Mouse (Mus musculus) naive thymus-derived CD4-positive, alpha-beta T cell, adult 2 months (primary cell): Measurements from ENCODE around the gene Usf2.

Experiments
- DNase-seq: peaks from one replicate; pipeline ENCODE4 v3.0.0-alpha.2; 2011; ENCODE audit warnings: low read depth

The Usf2 gene

DNA sequence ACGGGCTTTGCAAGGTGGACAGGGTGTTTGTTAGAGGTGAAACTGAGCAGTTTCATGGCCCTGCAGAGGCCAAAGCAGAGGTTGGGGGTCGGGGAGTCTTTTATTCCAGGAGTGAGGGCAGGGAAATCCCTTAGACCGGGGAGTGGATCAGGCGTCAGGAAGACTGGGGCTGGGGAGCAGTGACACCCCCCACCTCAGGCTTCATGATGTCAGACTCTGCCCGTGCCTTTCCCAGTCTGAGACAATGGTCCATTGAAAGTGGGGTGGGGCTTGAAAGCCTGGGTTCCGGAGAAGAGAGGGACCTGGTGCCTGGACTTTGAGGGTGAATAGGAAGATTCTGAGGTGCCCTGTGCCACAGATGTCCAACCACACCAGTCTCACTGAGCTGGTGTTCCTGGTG is 39.9 kb downstream of the Usf2 start:
- no peak for DNase-seq

DNA sequence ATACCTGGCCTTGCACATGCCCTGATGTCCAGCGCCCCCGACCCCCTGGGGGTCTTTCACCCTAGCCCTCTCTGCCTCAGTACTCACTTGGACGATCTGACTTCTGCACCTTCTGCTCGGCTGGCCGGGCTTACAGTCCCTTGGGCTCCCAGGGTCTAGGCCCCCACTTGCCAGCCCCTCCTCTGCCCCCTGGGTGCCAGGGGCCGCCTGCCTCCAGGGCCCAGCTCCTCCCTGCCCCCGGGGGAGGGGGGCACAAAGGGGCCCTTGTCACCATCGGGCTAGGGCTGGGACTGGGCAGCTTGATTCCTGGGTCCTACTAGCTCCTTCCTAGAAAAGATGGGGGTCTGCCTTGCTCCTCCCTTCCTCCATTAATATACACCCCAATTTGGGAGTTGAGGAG is 41.9 kb downstream of the Usf2 start, which contains the start of gene Mag:
TSS of gene Mag (minus strand) at position 142 of the 400 bp plus-strand sequence.
- DNase-seq = no peak

DNA sequence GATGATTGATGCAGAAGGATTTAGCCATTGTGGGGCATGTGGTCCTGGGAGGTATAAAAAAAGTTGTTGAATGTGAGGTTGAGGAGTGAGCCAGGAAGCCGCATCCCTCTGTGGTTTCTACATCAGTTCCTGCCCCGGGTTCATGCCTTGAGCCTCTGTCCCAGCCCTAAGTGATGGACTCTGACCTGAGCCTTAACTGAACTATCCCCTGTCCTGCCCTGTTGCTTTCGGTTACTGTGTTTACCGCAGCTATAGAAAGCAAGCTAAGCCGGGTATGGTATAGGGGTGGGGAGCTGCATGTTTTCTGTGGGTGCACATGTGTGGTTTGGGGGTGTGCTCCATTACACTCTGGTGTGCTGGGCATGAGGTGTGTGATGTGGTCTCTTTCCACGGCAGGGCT is 46.8 kb downstream of the Usf2 start:
- DNase-seq = peak; percentile 24

DNA sequence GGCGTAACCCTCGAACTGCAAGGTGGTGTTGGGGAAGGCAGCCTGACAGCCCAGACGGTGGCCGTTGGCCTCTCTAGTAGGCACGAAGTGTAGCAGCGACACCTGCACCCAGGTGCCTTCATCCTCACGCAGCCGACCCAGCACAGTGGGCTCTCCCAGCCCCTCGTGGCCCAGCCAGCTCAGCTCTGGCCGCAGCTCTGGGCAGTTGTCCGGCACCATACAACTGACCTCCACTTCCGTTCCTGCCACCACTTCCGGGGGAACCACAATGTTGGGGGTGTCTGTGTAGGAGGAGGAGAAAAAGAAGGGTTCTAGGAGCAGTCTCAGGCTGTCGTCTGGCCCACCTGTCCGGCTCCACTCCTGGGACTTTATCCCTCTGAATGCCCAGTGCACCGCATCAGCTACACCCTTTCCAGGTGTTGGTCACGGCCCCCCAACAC is 47.6 kb downstream of the Usf2 start:
- DNase-seq = no peak

DNA sequence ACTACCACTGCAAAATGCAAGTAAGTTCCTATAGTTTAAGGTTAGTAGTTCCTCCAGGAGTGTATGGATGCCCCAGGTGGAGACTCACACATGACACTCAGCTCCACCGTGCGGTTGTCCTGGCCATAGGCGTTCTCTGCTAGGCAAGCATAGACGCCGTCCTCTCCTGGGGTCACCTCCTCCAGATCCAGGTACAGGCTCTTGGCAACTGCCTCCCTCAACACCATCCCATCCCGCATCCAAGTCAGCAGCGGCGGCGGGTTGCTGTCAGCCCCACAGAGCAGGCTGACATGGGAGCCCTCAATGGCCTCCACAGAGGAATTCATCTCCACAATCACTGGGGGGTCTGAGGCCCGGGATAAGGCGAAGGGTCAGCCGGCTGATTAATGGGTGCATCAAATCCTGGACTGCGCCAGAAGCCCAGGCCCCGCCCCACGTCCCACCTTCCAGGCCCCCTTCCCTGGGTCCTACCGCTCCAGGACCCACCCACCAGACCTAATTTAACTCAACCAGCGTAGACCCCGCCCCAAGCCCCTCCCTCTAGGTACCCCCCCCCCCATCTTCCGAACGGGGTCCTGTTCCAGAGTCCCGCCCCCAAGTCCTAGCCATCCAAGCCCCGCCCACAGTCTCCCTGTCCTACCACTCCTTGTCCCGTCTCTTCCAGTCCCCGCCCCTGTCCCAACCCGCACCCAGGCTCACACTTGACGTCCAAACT is 48.2 kb downstream of the Usf2 start:
- no peak for DNase-seq

DNA sequence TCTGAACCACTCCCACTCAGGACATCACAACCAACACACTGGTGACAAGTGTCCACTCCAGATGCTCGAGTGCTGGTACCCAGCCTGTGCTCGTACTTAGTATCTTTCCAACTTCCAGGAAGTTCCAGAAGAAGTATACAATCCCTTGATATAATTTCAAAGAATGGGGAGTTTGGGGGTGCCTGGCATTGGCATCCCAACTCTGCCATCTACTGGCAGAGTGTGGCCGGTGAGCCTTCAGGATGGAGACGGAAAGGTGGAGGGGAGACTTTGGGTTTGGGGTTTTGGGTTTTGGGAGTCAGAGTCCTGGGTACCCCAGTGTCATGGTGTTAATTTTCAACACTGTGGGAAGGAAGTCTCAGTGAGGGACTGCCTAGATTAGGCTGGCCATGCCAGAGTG is 52.6 kb downstream of the Usf2 start:
- DNase-seq = peak; percentile 31
